Mouse (Mus musculus) heart, adult 2 months (tissue): ENCODE data around the gene Gm16181.

ENCODE experiments used
- CTCF ChIP-seq: fragments of 200-600 bp; IDR thresholded peaks from 2 replicates; pipeline ENCODE4 v1.8.1; 2022; ENCODE audit warnings: antibody characterized with exemption, mild to moderate bottlenecking, moderate library complexity
- EP300 ChIP-seq: fragments of 200-500 bp; IDR thresholded peaks from 2 replicates; pipeline ENCODE4 v1.6.1; 2011; ENCODE audit warnings: low read depth, low read length, control low read depth; ENCODE audit not compliant: insufficient read depth

GRCm38 (mm10) chr17:35198946-35199345, 21.7 kb upstream of the Gm16181 start:
- TF ChIP-seq CTCF: no peak
- no peak for TF ChIP-seq EP300
